Mouse (Mus musculus): ENCODE measurements around the gene Rec114.

The Rec114 gene

GRCm38 (mm10) chr9:58659989-58660388 lies 83.8 kb downstream of the Rec114 start:
- no peak for DNase-seq

GRCm38 (mm10) chr9:58659331-58659730 lies 84.4 kb downstream of the Rec114 start:
- no peak for DNase-seq

GRCm38 (mm10) chr9:58658596-58659309 lies 85.0 kb downstream of the Rec114 start:
- no peak for DNase-seq

- DNase-seq, result no peak
Measured at GRCm38 (mm10) chr9:58657735-58658512, 85.8 kb downstream of the Rec114 start.

- no peak for DNase-seq
Measured at GRCm38 (mm10) chr9:58656824-58657223, 86.9 kb downstream of the Rec114 start.

GRCm38 (mm10) chr9:58656396-58656795 lies 87.4 kb downstream of the Rec114 start:
- DNase-seq, result peak in 1 of 2 experiments; percentile 58

GRCm38 (mm10) chr9:58654494-58654893 lies 89.3 kb downstream of the Rec114 start:
- DNase-seq, result no peak

- DNase-seq, result peak in 1 of 2 experiments; percentile 48
Measured at GRCm38 (mm10) chr9:58651993-58652392, 91.8 kb downstream of the Rec114 start.

- DNase-seq, result no peak
Measured at GRCm38 (mm10) chr9:58649265-58649626, 94.5 kb downstream of the Rec114 start.

GRCm38 (mm10) chr9:58648406-58649264 lies 95.1 kb downstream of the Rec114 start:
- peak in 1 of 2 experiments; percentile 44 for DNase-seq

GRCm38 (mm10) chr9:58630441-58630840 lies 113.3 kb downstream of the Rec114 start:
- DNase-seq, result no peak

GRCm38 (mm10) chr9:58627197-58627596 lies 116.6 kb downstream of the Rec114 start:
- no peak for DNase-seq

- no peak for DNase-seq
Measured at GRCm38 (mm10) chr9:58623009-58623408, 120.8 kb downstream of the Rec114 start.

- DNase-seq, result no peak
Measured at GRCm38 (mm10) chr9:58615064-58615938, 128.5 kb downstream of the Rec114 start.

- DNase-seq, result peak; percentile 62 to 73
Measured at GRCm38 (mm10) chr9:58613790-58614189, 130.0 kb downstream of the Rec114 start.

Data from cerebellum, postnatal 25 days (tissue).